Mouse (Mus musculus) cerebellum, adult 2 months (tissue): ENCODE measurements at regions not wholly inside any gene's neighbourhood (a gene's known extent, or its start where the extent isn't known, plus 50 kb on each side); places are given as distances from the start of the nearest gene placed in this dataset.

Experiments used
- DNase-seq, 2 experiments: peaks; one replicate each; pipeline ENCODE4 v3.0.0; 2021
- H3K27ac ChIP-seq: fragments of 200-500 bp; 2 replicates; pipeline ENCODE4 v1.5.1; 2012; ENCODE audit warnings: low read length, control low read depth, inconsistent platforms; ENCODE audit not compliant: insufficient read depth
- H3K27me3 ChIP-seq: fragments of 200-500 bp; 2 replicates; pipeline ENCODE4 v1.6.1; 2012; ENCODE audit warnings: inconsistent platforms, mild to moderate bottlenecking, low read length, moderate library complexity; ENCODE audit not compliant: control insufficient read depth, insufficient read depth
- H3K4me1 ChIP-seq: fragments of 200-500 bp; 2 replicates; pipeline ENCODE4 v1.6.1; 2011; ENCODE audit warnings: low read length; ENCODE audit not compliant: control insufficient read depth, insufficient read depth
- H3K4me3 ChIP-seq: fragments of 200-500 bp; replicated peaks from 2 replicates; pipeline ENCODE3; 2011; ENCODE audit warnings: mild to moderate bottlenecking, low read depth, low read length, control low read depth; ENCODE audit not compliant: insufficient read depth
- CTCF ChIP-seq: fragments of 200-500 bp; IDR thresholded peaks from 2 replicates; pipeline ENCODE4 v1.5.1; 2011; ENCODE audit warnings: low read depth, mild to moderate bottlenecking, control low read depth, low read length, moderate library complexity, borderline replicate concordance; ENCODE audit not compliant: insufficient read depth
- POLR2A ChIP-seq: fragments of 200-500 bp; IDR thresholded peaks from 2 replicates; pipeline ENCODE4 v1.6.1; 2011; ENCODE audit warnings: low read length, control low read depth, borderline replicate concordance; ENCODE audit not compliant: insufficient read depth
- WGBS: fragments of 180-500 bp; shearing (Covaris S2); methylation state at CpG from one replicate; pipeline ENCODE4 v1.1.7; 2018; 5-methylcytosine and 5-hydroxymethylcytosine counted together

GRCm38 (mm10) chr9:23911851-23912250 is 185.9 kb upstream of the Npsr1 start:
- DNase-seq = no peak
- 93% methylated on average over 1 of the region's 1 CpGs for WGBS
- H3K4me3 ChIP-seq = no peak overlapping the region
- TF ChIP-seq CTCF (no peak), POLR2A (no peak)
- no peak overlapping the region for H3K27ac ChIP-seq
- H3K4me1 ChIP-seq = no peaks in the 10 kb centered on the region
- H3K27me3 ChIP-seq = no peaks in the 10 kb centered on the region

GRCm38 (mm10) chr9:23917345-23917744 is 180.5 kb upstream of the Npsr1 start:
- no peak for TF ChIP-seq POLR2A
- TF ChIP-seq CTCF = no peak
- WGBS = 69% methylated on average over 5 of the region's 5 CpGs
- no peak overlapping the region for H3K4me3 ChIP-seq

GRCm38 (mm10) chr9:23919191-23919904 is 178.4 kb upstream of the Npsr1 start:
- WGBS = 46% methylated on average over 3 of the region's 3 CpGs
- Histone ChIP-seq H3K4me1 (no peaks in the 10 kb centered on the region), H3K27ac (no peak overlapping the region), H3K4me3 (no peak overlapping the region), H3K27me3 (no peaks in the 10 kb centered on the region; the same call in 1 of the 2 replicates)
- no peak for TF ChIP-seq CTCF
- TF ChIP-seq POLR2A = no peak
- no peak for DNase-seq

More at GRCm38 (mm10) chr9:23917345-23917744, 180.5 kb upstream of the Npsr1 start:
- H3K27ac ChIP-seq = no peak overlapping the region
- no peaks in the 10 kb centered on the region for H3K4me1 ChIP-seq
- DNase-seq = no peak
- no peaks in the 10 kb centered on the region; the same call in 1 of the 2 replicates for H3K27me3 ChIP-seq

- H3K4me3 ChIP-seq = no peak overlapping the region
- H3K27ac ChIP-seq = no peak overlapping the region
- no peak for TF ChIP-seq CTCF
- no peak for TF ChIP-seq POLR2A
- no peaks in the 10 kb centered on the region for H3K27me3 ChIP-seq
- no peaks in the 10 kb centered on the region for H3K4me1 ChIP-seq
- DNase-seq = no peak
These were observed 165.6 kb upstream of the Npsr1 start for GRCm38 (mm10) chr9:23932185-23932584.

GRCm38 (mm10) chr9:23934282-23934681 is 163.5 kb upstream of the Npsr1 start:
- TF ChIP-seq CTCF = no peak
- TF ChIP-seq POLR2A = no peak
- no peak overlapping the region for H3K4me3 ChIP-seq
- 41% methylated on average over 3 of the region's 3 CpGs for WGBS
- H3K27me3 ChIP-seq = no peaks in the 10 kb centered on the region; the same call in 1 of the 2 replicates
- no peaks in the 10 kb centered on the region for H3K4me1 ChIP-seq
- no peak overlapping the region for H3K27ac ChIP-seq
- no peak for DNase-seq

- WGBS = 91% methylated on average over 2 of the region's 2 CpGs
- TF ChIP-seq CTCF (no peak), POLR2A (no peak)
- no peaks in the 10 kb centered on the region for H3K27me3 ChIP-seq
- H3K27ac ChIP-seq = no peak overlapping the region
- no peaks in the 10 kb centered on the region for H3K4me1 ChIP-seq
- no peak overlapping the region for H3K4me3 ChIP-seq
- no peak for DNase-seq
These were observed 145.3 kb upstream of the Npsr1 start for GRCm38 (mm10) chr9:23952543-23952942.

GRCm38 (mm10) chr9:23956593-23956992 is 141.2 kb upstream of the Npsr1 start:
- no peak overlapping the region for H3K27ac ChIP-seq
- TF ChIP-seq CTCF (no peak), POLR2A (no peak)
- no peaks in the 10 kb centered on the region for H3K27me3 ChIP-seq
- no peaks in the 10 kb centered on the region for H3K4me1 ChIP-seq
- H3K4me3 ChIP-seq = no peak overlapping the region
- DNase-seq = no peak

GRCm38 (mm10) chr9:23969736-23970135 is 128.1 kb upstream of the Npsr1 start:
- H3K4me1 ChIP-seq = no peaks in the 10 kb centered on the region
- H3K4me3 ChIP-seq = no peak overlapping the region
- no peak for DNase-seq
- TF ChIP-seq CTCF (no peak), POLR2A (no peak)
- no peaks in the 10 kb centered on the region for H3K27me3 ChIP-seq
- H3K27ac ChIP-seq = no peak overlapping the region
- 52% methylated on average over 2 of the region's 2 CpGs for WGBS

GRCm38 (mm10) chr9:23973206-23973605 is 124.6 kb upstream of the Npsr1 start:
- TF ChIP-seq CTCF = no peak
- TF ChIP-seq POLR2A = no peak
- 4% methylated on average over 1 of the region's 1 CpGs for WGBS
- peak in 1 of 2 experiments; percentile 2 for DNase-seq
- Histone ChIP-seq H3K4me3 (no peak overlapping the region), H3K27ac (no peak overlapping the region), H3K27me3 (no peaks in the 10 kb centered on the region), H3K4me1 (no peaks in the 10 kb centered on the region)
